Mouse (Mus musculus) ES-Bruce4 (cell line): ENCODE data around the gene Ttll1.

Experiments used
- CTCF ChIP-seq: IDR thresholded peaks from one replicate; pipeline ENCODE4 v1.8.1; 2011; ENCODE audit warnings: low read depth, low read length
- POLR2A ChIP-seq: IDR thresholded peaks from one replicate; pipeline ENCODE4 v1.8.1; 2011; ENCODE audit warnings: low read length; ENCODE audit not compliant: insufficient read depth

- TF ChIP-seq POLR2A (no peak), CTCF (no peak)
These were observed 23.1 kb downstream of the Ttll1 start for GRCm38 (mm10) chr15:83487477-83488115.
